Mouse (Mus musculus) kidney, embryonic 16.5 days (tissue): Measurements from ENCODE around the gene Carns1. TPM values are rescaled to one million over a fixed set of nuclear protein-coding genes. Genes with fewer than 3 reads are reported as not detected.
A peak's percentile ranks its signal among the peaks of the same experiment; 100 is the strongest.

Experiments used
- ATAC-seq: fragments of 200-750 bp; cut with Nextera tagmentation; 2 replicates; pipeline ENCODE4 v1.8.0; 2017; ENCODE audit warnings: moderate TSS enrichment; ENCODE audit not compliant: low FRiP score, low TSS enrichment
- H3K27ac ChIP-seq: fragments of 300-500 bp; sonication (generic); 2 replicates; pipeline ENCODE4 v1.5.1; 2014; ENCODE audit warnings: low read length
- H3K27me3 ChIP-seq: fragments of 300-500 bp; sonication (generic); 2 replicates; pipeline ENCODE4 v1.6.1; 2014; ENCODE audit warnings: low read length, control low read depth, mixed read lengths; ENCODE audit not compliant: insufficient read depth
- H3K36me3 ChIP-seq: fragments of 300-500 bp; sonication (generic); 2 replicates; pipeline ENCODE4 v1.6.1; 2014; ENCODE audit warnings: low read length, control low read depth, mixed read lengths; ENCODE audit not compliant: insufficient read depth
- H3K4me1 ChIP-seq: fragments of 300-500 bp; sonication (generic); 2 replicates; pipeline ENCODE4 v1.6.1; 2014; ENCODE audit warnings: low read length, control low read depth, mixed read lengths; ENCODE audit not compliant: insufficient read depth
- H3K4me2 ChIP-seq: fragments of 300-500 bp; sonication (generic); replicated peaks from 2 replicates; pipeline ENCODE4 v1.6.1; 2014; ENCODE audit warnings: low read depth, low read length
- H3K4me3 ChIP-seq: fragments of 300-500 bp; sonication (generic); 2 replicates; pipeline ENCODE4 v1.5.1; 2014; ENCODE audit warnings: mild to moderate bottlenecking, low read length
- H3K9ac ChIP-seq: fragments of 300-500 bp; sonication (generic); replicated peaks from 2 replicates; pipeline ENCODE4 v1.6.1; 2014; ENCODE audit warnings: low read length
- H3K9me3 ChIP-seq: fragments of 300-500 bp; sonication (generic); 2 replicates; pipeline ENCODE4 v1.6.1; 2016; ENCODE audit warnings: low read length, control low read depth
- WGBS: fragments of 180-500 bp; shearing (Covaris S2); extraction: QIAGEN DNeasy Blood & Tissue Kit; methylation state at CpG from one replicate; pipeline ENCODE4 v1.1.7; 2014; 5-methylcytosine and 5-hydroxymethylcytosine counted together
- microRNA-seq: library from miRNA; unstranded; fragments of <30 nt; microRNA quantifications from one replicate; pipeline ENCODE4, GENCODE M21; 2016
- polyA plus RNA-seq: library from polyadenylated mRNA; unstranded; fragments of >200 nt; fragmentation: Nextera tagmentation; extraction: Ambion mirVana; gene quantifications from 2 replicates; pipeline ENCODE4 v1.2.1, GENCODE M21; 2015

The Carns1 gene
- polyA plus RNA-seq, 1 experiment from 2014 or later, result 2.9 TPM

DNA sequence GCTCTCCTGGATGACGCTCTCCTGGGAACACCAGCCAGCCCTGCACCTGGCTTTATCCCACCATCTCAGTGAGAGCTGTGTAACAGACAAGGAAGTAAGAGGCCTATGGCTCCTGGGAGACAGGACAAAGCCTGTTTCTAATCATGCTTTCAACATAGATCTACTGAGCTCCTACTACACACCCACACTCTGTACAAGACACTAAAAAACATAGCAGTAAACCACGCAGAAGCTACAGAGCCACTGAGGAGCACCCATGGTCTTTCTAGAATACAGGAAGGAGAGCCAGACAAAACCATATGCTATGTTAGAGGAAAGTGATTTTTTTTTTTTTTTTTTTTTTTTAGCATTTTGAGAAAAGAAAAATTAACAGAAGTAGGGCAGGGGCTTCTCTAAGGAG lies 56.9 kb downstream of the Carns1 start:
- Histone ChIP-seq H3K27me3 (no peaks in the 10 kb centered on the region), H3K9ac (no peak overlapping the region), H3K4me1 (peaks cover 25% of the 10 kb centered on the region), H3K27ac (no peak overlapping the region), H3K4me2 (no peak overlapping the region), H3K9me3 (no peaks in the 10 kb centered on the region), H3K36me3 (peaks cover 25% of the 10 kb centered on the region), H3K4me3 (no peak overlapping the region)
- no peak for ATAC-seq
- WGBS, result 86% methylated on average over 2 of the region's 2 CpGs

DNA sequence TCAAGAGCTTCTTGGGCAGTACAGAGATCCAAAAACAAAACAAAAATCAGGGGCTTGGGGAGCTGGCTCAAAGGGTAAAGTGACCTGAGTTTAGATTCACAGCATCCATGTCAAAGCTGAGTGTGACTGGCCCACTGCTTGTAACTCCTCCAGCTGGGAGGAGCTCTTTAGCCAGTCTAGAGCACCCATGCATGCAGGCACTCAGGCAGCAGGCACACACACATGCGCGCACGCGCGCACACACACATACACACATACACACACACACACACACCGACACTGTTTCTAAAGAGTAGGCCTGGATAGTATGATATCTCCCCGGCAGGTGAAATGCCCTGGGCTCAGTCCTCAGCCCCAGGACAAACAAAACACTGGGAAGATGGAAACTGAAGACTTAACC lies 58.3 kb downstream of the Carns1 start:
- H3K36me3 ChIP-seq, result peaks cover 29% of the 10 kb centered on the region
- no peak for ATAC-seq
- H3K4me2 ChIP-seq, result no peak overlapping the region
- WGBS, result 71% methylated on average over 7 of the region's 7 CpGs
- no peaks in the 10 kb centered on the region for H3K9me3 ChIP-seq
- H3K4me3 ChIP-seq, result no peak overlapping the region
- no peaks in the 10 kb centered on the region for H3K27me3 ChIP-seq
- H3K4me1 ChIP-seq, result peaks cover 34% of the 10 kb centered on the region
- H3K27ac ChIP-seq, result 0 out of 2 replicates have a peak overlapping the region, but pooled peaks have one; percentile 4
- no peak overlapping the region for H3K9ac ChIP-seq

DNA sequence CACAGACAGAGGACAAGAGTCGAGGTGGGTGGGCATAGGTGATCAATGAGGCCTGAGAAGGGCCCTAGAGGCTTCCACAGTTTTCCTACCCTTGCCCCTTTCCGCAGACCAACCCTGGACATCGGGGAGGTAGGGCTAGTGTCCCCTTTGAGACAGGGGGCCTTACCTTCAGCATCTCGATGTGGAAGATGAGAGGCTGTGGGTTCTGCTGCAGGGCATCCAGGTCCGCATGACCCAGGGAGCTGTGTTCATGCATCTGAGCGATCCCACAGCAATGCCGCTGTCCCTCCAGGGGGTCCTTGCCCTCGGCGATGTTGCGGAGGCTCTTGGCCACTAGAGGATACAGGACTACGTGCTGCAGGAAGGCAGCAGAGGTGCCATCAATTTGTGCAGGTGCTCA lies 59.5 kb downstream of the Carns1 start:
- ATAC-seq, result no peak
- Histone ChIP-seq H3K4me2 (no peak overlapping the region), H3K4me1 (peaks cover 31% of the 10 kb centered on the region), H3K27me3 (no peaks in the 10 kb centered on the region), H3K9ac (no peak overlapping the region), H3K9me3 (no peaks in the 10 kb centered on the region), H3K4me3 (no peak overlapping the region), H3K36me3 (peaks cover 33% of the 10 kb centered on the region), H3K27ac (no peak overlapping the region)
- WGBS, result 88% methylated on average over 11 of the region's 11 CpGs

DNA sequence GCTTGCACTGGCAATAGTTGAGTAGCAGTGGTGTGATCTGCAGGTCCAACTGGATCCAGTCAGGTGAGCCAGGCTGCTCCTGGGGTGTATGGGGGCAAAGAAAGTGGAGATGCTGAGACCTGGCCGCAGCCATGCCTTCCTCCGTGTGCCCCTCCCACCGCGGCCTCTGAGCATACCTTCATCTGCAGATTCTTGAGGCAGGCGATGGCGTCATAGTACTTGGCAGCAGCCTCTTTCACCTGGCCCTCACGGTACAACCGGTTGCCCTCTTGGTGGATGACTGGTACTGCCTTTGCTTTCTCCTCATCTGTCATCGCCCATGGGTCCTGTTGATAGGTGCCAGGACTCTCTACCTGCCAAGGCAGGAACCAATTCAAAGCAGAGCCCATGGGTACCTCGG lies 60.1 kb downstream of the Carns1 start:
- Histone ChIP-seq H3K9me3 (no peaks in the 10 kb centered on the region), H3K9ac (no peak overlapping the region), H3K36me3 (peaks cover 33% of the 10 kb centered on the region), H3K27me3 (no peaks in the 10 kb centered on the region), H3K4me3 (no peak overlapping the region), H3K4me1 (peaks cover 24% of the 10 kb centered on the region), H3K27ac (no peak overlapping the region; the same call in 1 of the 2 replicates), H3K4me2 (no peak overlapping the region)
- WGBS, result 92% methylated on average over 10 of the region's 10 CpGs
- ATAC-seq, result no peak

DNA sequence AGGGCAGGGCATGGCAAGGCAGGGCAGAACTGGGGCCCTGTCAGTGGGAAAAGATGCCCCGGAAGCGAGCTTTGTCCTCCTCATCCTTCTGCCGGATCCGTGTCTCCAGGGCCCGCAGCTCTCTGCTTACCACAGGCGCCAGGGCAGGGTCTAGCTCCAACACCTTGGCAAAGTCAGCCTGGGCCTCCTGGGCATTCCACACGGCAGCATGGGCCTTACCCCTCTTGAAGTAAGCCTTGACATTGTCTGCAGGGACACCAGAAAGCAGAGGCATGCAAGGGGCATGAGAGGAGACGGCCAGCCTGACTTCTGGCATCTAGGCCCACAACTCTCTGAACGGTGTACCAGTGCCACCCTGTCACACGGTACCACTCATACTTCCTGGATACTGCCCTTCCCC lies 60.7 kb downstream of the Carns1 start:
- no peak overlapping the region for H3K4me2 ChIP-seq
- H3K4me1 ChIP-seq, result peaks cover 22% of the 10 kb centered on the region
- no peaks in the 10 kb centered on the region for H3K27me3 ChIP-seq
- H3K27ac ChIP-seq, result peak overlapping the region; percentile 87
- no peaks in the 10 kb centered on the region for H3K9me3 ChIP-seq
- ATAC-seq, result no peak
- H3K9ac ChIP-seq, result no peak overlapping the region; the same call in 1 of the 2 replicates
- no peak overlapping the region for H3K4me3 ChIP-seq
- WGBS, result 84% methylated on average over 10 of the region's 10 CpGs
- peaks cover 33% of the 10 kb centered on the region for H3K36me3 ChIP-seq

Small RNA genes within 50 kb of the gene (microRNA-seq; reads per million reads assigned to microRNA genes)
- not detected for gene Gm26115

Other genes with a start within 250 kb of the Carns1 start
- 3.9 and 5.1 TPM in 2 replicates for gene Aldh3b1, start 245.7 kb downstream of the Carns1 start, polyA plus RNA-seq
- gene Unc93b1, start 240.3 kb downstream of the Carns1 start, polyA plus RNA-seq, result 19.4 and 23.1 TPM in 2 replicates
- not detected in 2 replicates for gene Aldh3b3, start 216.8 kb downstream of the Carns1 start, polyA plus RNA-seq
- gene Aldh3b2, start 203.2 kb downstream of the Carns1 start, polyA plus RNA-seq, result 3.7 and 5.1 TPM in 2 replicates
- gene Acy3, start 188.9 kb downstream of the Carns1 start, polyA plus RNA-seq, result 44.8 and 47.5 TPM in 2 replicates
- gene Tbx10, start 182.7 kb downstream of the Carns1 start, polyA plus RNA-seq, result 1.5 TPM in 2 replicates
- 36.2 and 39.8 TPM in 2 replicates for gene Nudt8, start 174.9 kb downstream of the Carns1 start, polyA plus RNA-seq
- 3.9 and 5.2 TPM in 2 replicates for gene Gm49405, start 174.9 kb downstream of the Carns1 start, polyA plus RNA-seq
- gene Doc2g, start 172.2 kb downstream of the Carns1 start, polyA plus RNA-seq, result 5.3 and 6.1 TPM in 2 replicates
- gene Ndufv1, start 162.7 kb downstream of the Carns1 start, polyA plus RNA-seq, result 261 and 285 TPM in 2 replicates
- gene Gstp1, start 137.5 kb downstream of the Carns1 start, polyA plus RNA-seq, result 526 and 535 TPM in 2 replicates
- 2.5 and 9.6 TPM in 2 replicates for gene Gstp2, start 129.5 kb downstream of the Carns1 start, polyA plus RNA-seq
- 0.36 and 0.49 TPM in 2 replicates for gene Gstp3, start 115.9 kb downstream of the Carns1 start, polyA plus RNA-seq
- 0.21 and 0.96 TPM in 2 replicates for gene Cabp2, start 93.9 kb downstream of the Carns1 start, polyA plus RNA-seq
- 135 and 138 TPM in 2 replicates for gene Cdk2ap2, start 78.3 kb downstream of the Carns1 start, polyA plus RNA-seq
- 20.0 and 22.2 TPM in 2 replicates for gene Pitpnm1, start 75.5 kb downstream of the Carns1 start, polyA plus RNA-seq
- gene Aip, start 49.6 kb downstream of the Carns1 start, polyA plus RNA-seq, result 115 and 120 TPM in 2 replicates
- gene Gpr152, start 35.7 kb downstream of the Carns1 start, polyA plus RNA-seq, result not detected in 2 replicates
- gene Cabp4, start 31.4 kb downstream of the Carns1 start, polyA plus RNA-seq, result 0.14 and 0.21 TPM in 2 replicates
- 201 and 218 TPM in 2 replicates for gene Coro1b, start 26.9 kb downstream of the Carns1 start, polyA plus RNA-seq
- 0.49 and 1.1 TPM in 2 replicates for gene Ptprcap, start 21.9 kb downstream of the Carns1 start, polyA plus RNA-seq
- gene Rps6kb2, start 12.1 kb downstream of the Carns1 start, polyA plus RNA-seq, result 62.9 and 63.7 TPM in 2 replicates
- 2.5 and 3.1 TPM in 2 replicates for gene Tbc1d10c, start 15.8 kb upstream of the Carns1 start, polyA plus RNA-seq
- gene Ppp1ca, start 16.6 kb upstream of the Carns1 start, polyA plus RNA-seq, result 1,050 and 1,120 TPM in 2 replicates
- 39.4 and 39.9 TPM in 2 replicates for gene Rad9a, start 26.2 kb upstream of the Carns1 start, polyA plus RNA-seq
- 6.8 and 7.5 TPM in 2 replicates for gene Clcf1, start 38.8 kb upstream of the Carns1 start, polyA plus RNA-seq
- not detected in 2 replicates for gene AC109138.7, start 38.9 kb upstream of the Carns1 start, polyA plus RNA-seq
- 34.2 and 36.3 TPM in 2 replicates for gene Pold4, start 56.4 kb upstream of the Carns1 start, polyA plus RNA-seq
- 22.9 and 24.3 TPM in 2 replicates for gene Ssh3, start 93.7 kb upstream of the Carns1 start, polyA plus RNA-seq
- gene Ankrd13d, start 107.7 kb upstream of the Carns1 start, polyA plus RNA-seq, result 7.4 and 9.0 TPM in 2 replicates
- 15.9 and 20.0 TPM in 2 replicates for gene Grk2, start 130.7 kb upstream of the Carns1 start, polyA plus RNA-seq
- 47.5 and 56.2 TPM in 2 replicates for gene Kdm2a, start 222.8 kb upstream of the Carns1 start, polyA plus RNA-seq